ENCODE assay signal across 7 mouse cellular contexts in genomic region chr10:58627569-58627968, GRCm38 (mm10). TPM values are rescaled to one million over a fixed set of nuclear protein-coding genes. Genes with fewer than 3 reads are reported as not detected.
DNase-seq lines count a peak whose midpoint lies in the region; ATAC-seq and TF ChIP-seq lines count a peak whose summit lies in the region.

No protein-coding gene starts in this region.

- no peaks in the 10 kb centered on the region for H3K27me3 ChIP-seq in testis, adult 2 months (ENCODE audit: control insufficient read depth, insufficient read depth, low read length)
- no peaks in the 10 kb centered on the region for H3K27me3 ChIP-seq in hindbrain, embryonic 14.5 days (ENCODE audit: control insufficient read depth, insufficient read depth, low read length)
- no peaks in the 10 kb centered on the region for H3K27me3 ChIP-seq in limb, embryonic 11.5 days (ENCODE audit: control insufficient read depth, insufficient read depth, low read length)

- TF ChIP-seq POLR2A in testis, adult 2 months (IDR thresholded peaks at IDR 0.05; ENCODE audit: control insufficient read depth, low read depth, low read length): no peak

- H3K36me3 ChIP-seq in testis, adult 2 months (ENCODE audit: control insufficient read depth, insufficient read depth, low read length): no peaks in the 10 kb centered on the region
- no peaks in the 10 kb centered on the region for H3K36me3 ChIP-seq in hindbrain, embryonic 14.5 days (replicated peaks; ENCODE audit: control insufficient read depth, insufficient read depth)
- no peaks in the 10 kb centered on the region for H3K36me3 ChIP-seq in limb, embryonic 11.5 days (ENCODE audit: control insufficient read depth, insufficient read depth, low read length)

- H3K27ac ChIP-seq in testis, adult 2 months (ENCODE audit: control insufficient read depth, insufficient read depth, low read depth, low read length): no peak overlapping the region
- H3K27ac ChIP-seq in hindbrain, embryonic 14.5 days: no peak overlapping the region
- no peak overlapping the region for H3K27ac ChIP-seq in limb, embryonic 11.5 days (replicated peaks; ENCODE audit: low read depth, low read length)

- no peak overlapping the region for H3K9ac ChIP-seq in hindbrain, embryonic 14.5 days
- H3K9ac ChIP-seq in limb, embryonic 11.5 days (ENCODE audit: low read length): no peak overlapping the region

- peak; percentile 56; the same call in 1 of the 2 replicates for ATAC-seq in hindbrain, embryonic 14.5 days (ENCODE audit: low FRiP score)
- no peak for ATAC-seq in limb, embryonic 11.5 days (ENCODE audit: insufficient number of reproducible peaks, low FRiP score, low TSS enrichment, low read depth)

- H3K4me3 ChIP-seq in testis, adult 2 months (ENCODE audit: control insufficient read depth, low read depth, low read length): no peak overlapping the region
- no peak overlapping the region for H3K4me3 ChIP-seq in hindbrain, embryonic 14.5 days (replicated peaks; ENCODE audit: low read length)
- H3K4me3 ChIP-seq in limb, embryonic 11.5 days (ENCODE audit: low read depth, low read length): no peak overlapping the region

- H3K4me2 ChIP-seq in hindbrain, embryonic 14.5 days (replicated peaks): no peak overlapping the region
- no peak overlapping the region for H3K4me2 ChIP-seq in limb, embryonic 11.5 days (ENCODE audit: low read depth, severe bottlenecking)

- no peak for DNase-seq in testis, postnatal 14 days (ENCODE audit: low spot score)
- peak; percentile 77 for DNase-seq in embryo, embryonic 10.5 days (ENCODE audit: low spot score)
- peak; percentile 70 for DNase-seq in hindbrain, embryonic 14.5 days (ENCODE audit: low spot score)
- DNase-seq in limb, embryonic 11.5 days (ENCODE audit: low spot score): peak; percentile 48
- DNase-seq in retina, postnatal 1 day: peak; percentile 65
- no peak for DNase-seq in T-cell, adult 2 months (ENCODE audit: low spot score)

- no peaks in the 10 kb centered on the region for H3K4me1 ChIP-seq in testis, adult 2 months (ENCODE audit: control insufficient read depth, insufficient read depth, low read length)
- H3K4me1 ChIP-seq in hindbrain, embryonic 14.5 days (replicated peaks; ENCODE audit: control insufficient read depth, insufficient read depth, low read length): no peaks in the 10 kb centered on the region
- H3K4me1 ChIP-seq in limb, embryonic 11.5 days (ENCODE audit: control insufficient read depth, insufficient read depth, low read length): no peaks in the 10 kb centered on the region

- H3K9me3 ChIP-seq in hindbrain, embryonic 14.5 days (ENCODE audit: control insufficient read depth, low read length): no peaks in the 10 kb centered on the region
- H3K9me3 ChIP-seq in limb, embryonic 11.5 days (ENCODE audit: control insufficient read depth, low read length): no peaks in the 10 kb centered on the region

- peak; percentile 15; the same call in 1 of the 2 replicates for TF ChIP-seq CTCF in testis, adult 2 months (IDR thresholded peaks at IDR 0.05; ENCODE audit: control insufficient read depth, insufficient read depth, insufficient replicate concordance, low read depth, low read length)

RNA-seq across cellular contexts. Expression of gene Edar, which starts 47.9 kb away (rescaled TPM):
- 0.44 and 0.94 TPM in 2 replicates for polyA plus RNA-seq in testis, adult 2 months (2012; rRNA removed)
- 0.24 and 0.25 TPM in 2 replicates for polyA plus RNA-seq in hindbrain, embryonic 14.5 days (2014; fragmentation: Nextera tagmentation; extraction: Ambion mirVana)
- polyA plus RNA-seq in limb, embryonic 11.5 days (2014; fragmentation: Nextera tagmentation; extraction: Ambion mirVana): 2.5 and 3.0 TPM in 2 replicates

Comparison
In these comparisons a context has a peak if more than half of its experiments do, and no peak if none do; other contexts are left out.
1. DNase-seq: peak in embryo, embryonic 10.5 days (single experiment), hindbrain, embryonic 14.5 days (single experiment), limb, embryonic 11.5 days (single experiment) and retina, postnatal 1 day (single experiment); none in testis, postnatal 14 days (single experiment) and T-cell, adult 2 months (single experiment).